Mouse (Mus musculus) right cerebral cortex, postnatal 10 days (tissue): ENCODE data around the gene Hal.

Experiments
- DNase-seq, 2 experiments: peaks; one replicate each; pipeline ENCODE4 v3.0.0; 2021; ENCODE audit warnings: low spot score in 2 of 2

Gene Hal

DNA sequence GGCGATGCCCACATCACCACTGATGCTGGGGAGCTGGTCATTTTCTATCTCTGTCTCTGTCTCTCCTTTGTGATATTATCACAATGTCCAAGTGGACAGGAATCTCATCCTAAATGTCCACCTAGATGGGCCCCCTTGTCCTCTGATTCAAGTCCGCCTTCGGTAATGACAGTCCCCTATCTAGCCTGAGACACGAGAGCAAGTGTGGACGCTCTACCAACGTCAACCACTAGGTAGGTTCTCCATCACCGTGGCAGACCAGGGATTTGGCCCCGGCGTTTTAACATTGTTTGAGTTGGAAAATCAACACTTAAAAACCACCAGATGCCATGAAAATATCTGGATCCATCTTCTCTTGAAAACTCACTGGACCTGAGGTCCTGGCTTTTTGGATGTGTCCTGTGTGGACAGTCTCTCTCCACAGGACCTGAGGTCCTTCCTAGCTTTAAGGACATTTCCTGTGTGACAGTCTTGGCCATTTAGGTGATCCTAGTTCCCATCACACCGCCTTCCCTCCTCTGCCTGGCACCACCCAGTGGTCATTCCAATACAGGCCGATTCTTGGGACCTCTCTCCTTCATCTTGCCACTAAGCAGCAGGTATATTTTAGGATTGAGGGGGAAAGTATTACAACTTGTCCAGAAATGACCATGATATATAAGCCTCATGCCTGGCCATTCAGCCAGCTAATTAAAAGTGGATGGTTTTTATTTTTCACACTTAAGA lies 79.4 kb downstream of the Hal start:
- no peak for DNase-seq

DNA sequence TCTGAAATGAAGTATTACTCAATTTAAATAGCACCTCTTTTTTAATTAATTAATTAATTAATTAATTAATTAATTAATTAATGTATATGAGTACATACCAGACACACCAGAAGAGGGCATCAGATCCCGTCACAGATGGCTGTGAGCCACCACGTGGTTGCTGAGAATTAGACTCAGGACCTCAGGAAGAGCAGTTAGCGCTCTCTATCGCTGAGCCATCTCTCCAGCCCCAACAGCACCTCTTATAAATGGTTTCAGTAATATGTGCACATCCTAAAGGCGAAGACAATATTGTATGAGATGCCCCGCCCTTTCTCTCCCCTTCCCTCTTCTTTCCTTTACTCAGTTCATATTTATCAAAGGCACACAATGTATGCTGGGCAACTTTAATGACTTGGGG lies 80.1 kb downstream of the Hal start:
- DNase-seq = no peak
